Mouse (Mus musculus): Measurements from ENCODE around the gene Cd300lg.

DNA sequence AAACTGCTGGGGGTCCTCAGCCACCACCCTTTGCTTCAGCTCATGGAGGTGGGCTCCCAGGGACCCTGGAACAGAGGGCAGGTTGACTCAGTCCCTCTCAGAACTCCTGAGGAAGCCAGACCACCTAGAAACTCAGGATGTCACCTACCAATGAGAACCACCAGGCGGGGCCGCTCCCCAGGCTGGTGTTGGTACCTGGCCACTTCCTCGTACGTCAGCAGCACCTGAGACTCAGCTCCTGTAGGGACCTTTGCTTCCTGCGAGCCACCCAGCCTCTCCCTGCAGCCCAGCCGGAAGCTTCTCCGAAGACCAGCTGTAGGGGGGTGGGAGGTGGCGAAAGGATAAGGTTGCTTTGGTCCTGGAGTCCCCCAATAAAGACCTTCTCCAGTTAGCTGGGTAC is 32.9 kb upstream of the Cd300lg start:
- TF ChIP-seq POLR2A (IDR thresholded peaks at IDR 0.05; ENCODE audit: insufficient read depth, low read depth, low read length) (no peak), CTCF (IDR thresholded peaks at IDR 0.05; ENCODE audit: insufficient read depth, low read depth, low read length) (no peak)

All from olfactory bulb, adult 2 months (tissue).